Mouse (Mus musculus): ENCODE measurements around the gene Cpeb1. TPM values are rescaled to one million over a fixed set of nuclear protein-coding genes. Genes with fewer than 3 reads are reported as not detected.

Gene Cpeb1
- total RNA-seq, 2 experiments from 2014 or later = 8.7 to 13.2 TPM

DNA sequence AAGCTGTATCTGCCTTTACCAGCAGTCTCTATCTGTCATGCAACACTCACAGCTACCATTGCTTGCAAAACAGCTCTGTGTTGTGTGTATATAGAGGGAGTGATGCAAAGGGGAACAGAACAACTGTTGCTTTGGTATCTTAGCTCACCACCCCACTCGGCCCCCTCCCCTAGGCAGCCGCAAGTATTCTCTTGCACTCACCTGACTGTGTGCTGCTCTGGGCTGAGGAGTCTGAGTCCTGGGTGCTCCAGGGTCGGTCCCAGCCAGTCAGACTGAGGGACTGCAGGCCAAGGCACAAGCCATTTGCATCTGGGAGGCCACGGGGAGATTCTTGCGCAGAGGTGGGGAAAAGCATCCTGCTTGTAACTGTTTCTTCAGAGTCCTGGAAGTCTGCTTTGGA, 83.5 kb downstream of the Cpeb1 start:
- DNase-seq = no peak

DNA sequence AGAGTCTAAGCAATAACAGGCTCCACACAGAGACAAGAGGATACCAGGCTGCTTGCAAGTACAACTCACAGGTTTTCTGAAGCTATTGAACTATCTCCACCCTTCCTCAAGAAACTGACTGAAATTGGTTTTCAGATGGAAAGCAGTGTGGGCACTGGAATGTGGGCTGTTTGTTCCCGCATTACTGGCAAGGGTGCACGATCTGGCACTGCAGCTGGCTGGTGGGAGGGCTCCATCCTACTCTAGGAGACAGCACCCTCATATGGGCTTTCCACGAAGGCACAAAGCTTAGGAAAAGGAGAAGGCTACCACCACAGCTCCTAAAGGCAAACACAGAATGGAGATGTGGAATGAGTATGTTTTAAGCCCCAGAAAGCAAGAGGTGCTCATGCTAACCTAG, 85.5 kb downstream of the Cpeb1 start:
- DNase-seq = no peak

DNA sequence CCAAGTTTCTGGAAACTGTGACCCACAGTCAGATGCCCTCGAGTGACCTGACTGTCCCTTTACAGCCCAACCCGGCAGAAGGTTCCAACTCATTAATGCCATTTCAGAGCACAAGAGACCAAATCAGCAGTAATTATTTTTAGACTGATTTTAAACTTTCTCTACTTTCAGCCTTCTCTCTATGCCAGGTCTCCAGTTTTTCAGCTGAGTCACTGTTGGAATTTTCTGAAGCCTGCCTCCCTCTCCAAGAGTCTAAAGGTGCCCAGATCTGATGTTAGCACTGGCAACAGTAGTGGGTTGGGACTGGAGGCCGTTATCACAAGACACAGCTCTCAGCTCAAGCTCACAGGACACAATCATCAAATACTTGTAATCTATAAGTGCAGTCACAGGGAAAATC, 87.3 kb downstream of the Cpeb1 start:
- DNase-seq = no peak

DNA sequence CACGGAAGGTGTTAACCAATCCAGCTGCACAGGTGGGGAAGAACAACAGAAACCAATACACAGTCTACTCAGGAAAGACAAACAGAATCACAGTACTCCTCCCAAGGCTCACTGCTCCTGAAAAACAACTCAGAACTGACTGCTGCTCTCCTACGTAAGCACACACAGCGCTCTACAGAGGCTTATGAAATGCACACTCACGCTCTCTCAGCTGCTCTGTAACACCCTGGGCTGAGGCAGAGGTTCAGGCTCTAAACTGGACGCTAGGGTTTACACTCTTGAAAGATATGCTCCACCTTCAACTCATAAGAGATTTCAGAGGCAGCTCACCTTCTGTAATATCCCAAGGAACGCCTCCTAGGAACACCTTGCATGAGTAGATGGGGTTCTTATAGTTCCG, 98.3 kb downstream of the Cpeb1 start:
- DNase-seq = no peak

DNA sequence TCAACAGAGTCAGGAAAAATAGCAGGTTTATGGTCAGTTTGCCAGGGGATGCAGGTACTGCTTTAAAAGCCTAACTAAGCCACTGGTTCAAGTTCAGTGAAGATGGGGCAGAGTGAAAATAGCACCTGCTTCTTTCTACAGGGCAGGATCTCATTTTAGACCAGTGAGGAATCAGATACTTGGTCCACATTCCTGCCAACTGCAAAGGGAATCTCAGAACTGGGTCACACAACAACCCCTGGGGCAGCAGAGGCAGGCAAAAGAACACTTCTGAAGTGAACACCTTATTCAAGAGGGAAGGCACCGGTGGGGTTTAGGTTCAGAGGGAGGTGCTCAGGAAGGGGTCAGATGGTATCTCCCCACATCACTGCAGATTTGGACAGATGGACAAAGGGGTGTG, 98.9 kb downstream of the Cpeb1 start:
- no peak for DNase-seq

DNA sequence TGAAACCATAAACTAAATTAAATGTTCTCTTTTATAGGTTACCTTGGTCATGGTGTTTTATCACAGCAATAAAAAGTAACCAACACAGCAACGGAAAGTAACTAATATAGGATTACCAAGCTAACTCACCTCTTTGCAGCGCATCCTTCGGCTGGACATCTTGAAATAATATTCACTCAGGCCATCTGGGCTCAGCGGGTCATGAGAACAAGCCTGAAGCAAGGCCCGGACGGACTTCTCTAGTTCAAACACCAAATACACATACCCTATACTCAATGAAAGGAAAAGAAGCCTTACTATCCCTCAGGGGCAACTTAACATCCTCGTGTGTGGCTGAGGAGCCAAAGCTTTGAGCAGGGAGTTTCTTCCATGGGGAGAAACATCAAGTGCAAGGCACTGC, 99.5 kb downstream of the Cpeb1 start:
- no peak for DNase-seq

DNA sequence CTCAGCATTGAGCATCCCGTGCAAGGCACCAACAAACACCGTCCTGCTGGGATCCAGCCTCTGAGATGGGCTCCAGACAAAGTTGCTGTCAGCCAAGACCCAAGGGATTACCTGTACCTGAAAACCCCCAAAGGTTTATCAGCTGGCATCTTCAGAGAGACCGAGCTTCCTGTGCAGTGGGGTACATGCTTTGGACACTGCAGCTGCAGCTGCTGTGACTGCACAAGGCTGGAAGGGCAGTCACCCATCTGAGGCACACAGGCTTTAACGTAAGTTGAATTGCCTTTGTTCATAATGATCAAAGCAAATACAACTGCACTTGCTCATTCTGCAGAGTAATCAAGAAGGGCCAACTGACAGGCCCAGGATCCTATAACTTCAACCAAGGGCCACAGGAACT, 103.4 kb downstream of the Cpeb1 start:
- no peak for DNase-seq

DNA sequence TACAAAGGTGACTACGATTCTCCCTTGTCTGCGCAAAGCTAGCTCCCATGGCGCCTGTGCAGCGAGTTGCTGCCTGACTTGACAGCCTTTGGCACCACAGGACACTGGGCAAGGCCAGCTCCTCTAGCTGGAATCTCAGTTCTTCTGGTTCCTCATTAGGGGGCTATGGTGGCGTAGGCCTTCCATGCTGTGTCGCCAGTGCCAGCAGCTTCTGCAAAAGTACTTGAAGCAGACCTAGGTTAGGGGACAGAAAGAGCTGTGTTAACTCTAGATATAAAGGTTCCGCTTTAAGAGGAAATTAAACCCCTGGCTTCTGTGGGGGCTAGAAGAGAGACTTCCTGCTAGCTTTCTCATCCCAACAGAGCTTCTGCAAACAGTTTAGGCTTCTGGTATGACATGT, 107.1 kb downstream of the Cpeb1 start:
- DNase-seq = no peak

DNA sequence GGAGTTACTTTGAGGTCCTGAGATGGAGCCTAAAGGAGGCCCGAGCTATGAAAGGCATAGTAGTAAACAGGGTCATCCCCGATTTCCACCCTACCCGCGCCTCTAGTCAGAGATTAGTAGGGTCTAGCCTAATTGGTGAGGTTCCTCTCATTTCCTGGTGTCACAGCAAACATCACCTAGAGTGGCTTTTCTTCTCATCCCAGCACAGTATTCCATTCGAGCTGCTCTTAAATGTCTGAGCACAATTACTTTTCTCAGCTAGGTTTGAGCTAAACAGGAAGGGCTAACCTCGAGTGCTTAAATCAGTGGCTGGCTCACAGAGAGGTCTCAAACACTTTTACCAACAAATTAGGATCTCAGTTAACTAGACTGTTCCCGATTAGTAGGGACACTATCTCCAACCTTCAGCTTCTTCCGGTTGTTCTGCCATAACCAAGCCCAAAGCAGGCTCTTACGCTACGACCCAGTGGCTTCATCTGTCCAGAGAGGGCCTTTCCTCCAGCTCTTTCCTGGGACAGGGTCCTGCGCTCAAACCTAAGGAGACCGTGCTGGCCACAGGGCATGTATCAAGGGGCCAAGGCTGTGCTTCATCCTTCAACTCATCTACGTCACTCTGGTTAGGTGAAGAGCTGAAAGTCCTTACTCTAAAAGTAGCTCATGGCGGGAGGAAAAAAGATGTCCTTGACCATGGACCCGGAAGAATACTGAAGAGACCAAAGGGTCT, 109.7 kb downstream of the Cpeb1 start:
- no peak for DNase-seq

DNA sequence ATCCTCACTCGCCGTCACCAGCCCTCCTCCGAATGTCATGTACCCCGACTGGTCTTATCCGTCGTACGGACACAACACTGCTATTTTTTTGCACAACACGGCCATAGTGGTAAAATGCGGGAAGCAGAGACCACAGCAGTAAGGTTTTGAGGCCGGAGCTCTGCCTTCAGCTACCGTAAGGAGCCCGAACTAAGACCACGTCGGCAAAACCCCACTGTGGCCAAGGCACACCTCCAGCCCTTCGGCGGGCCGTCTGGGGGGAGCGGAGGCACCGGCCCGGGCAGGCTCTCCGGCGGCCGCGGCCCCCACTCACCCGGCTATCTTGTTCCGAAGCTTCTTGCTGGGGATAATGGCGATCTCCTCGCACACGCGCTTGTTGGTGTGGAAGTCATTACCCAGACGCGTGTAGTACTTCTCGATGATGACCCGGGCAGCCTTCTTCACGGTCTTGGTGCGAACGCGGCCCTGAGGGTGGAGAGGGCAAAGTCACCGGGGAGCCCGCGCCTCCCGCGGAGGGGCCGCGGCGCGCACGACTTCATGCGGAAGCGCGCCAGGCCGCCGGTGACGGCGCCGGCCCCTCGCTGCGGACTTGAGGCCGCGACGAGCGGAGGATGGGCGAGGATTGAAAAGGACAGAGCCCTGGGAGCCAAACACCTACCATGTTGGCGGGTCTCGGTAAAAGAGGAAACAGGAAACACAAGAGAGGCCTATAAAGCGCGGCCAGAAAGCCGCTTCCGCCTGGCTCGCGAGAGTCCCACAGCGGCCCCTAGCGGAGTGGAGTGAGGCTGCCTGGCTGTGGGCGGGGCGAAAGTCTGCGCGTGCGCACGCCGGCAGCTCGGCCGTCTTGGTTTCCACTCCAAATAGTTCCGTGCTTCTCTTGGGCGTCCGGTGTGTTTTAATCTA, 110.5 kb downstream of the Cpeb1 start, which contains the start of gene Rps17:
Rps17 (minus strand) TSS at position 711 of the 903 bp plus-strand sequence.
- peak; percentile 99 for DNase-seq

DNA sequence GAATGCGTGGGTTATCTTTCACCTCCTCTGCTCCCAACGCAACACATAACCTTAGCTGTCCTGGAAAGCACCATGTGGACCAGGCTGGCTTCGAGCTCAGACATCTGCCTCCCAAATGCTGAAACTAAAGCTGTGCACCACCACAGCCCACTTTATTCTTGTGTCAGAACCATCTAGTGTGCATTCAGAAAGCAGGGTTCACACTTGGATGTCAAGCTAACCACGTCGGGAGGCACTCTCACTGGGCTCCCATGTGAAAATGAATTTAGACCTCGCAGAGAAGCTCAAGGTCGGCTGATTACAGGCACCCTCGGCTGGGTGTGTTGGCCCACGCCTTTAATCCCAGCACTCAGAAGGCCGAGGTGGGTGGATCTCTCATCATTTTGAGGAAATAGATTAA, 111.4 kb downstream of the Cpeb1 start:
- peak; percentile 32 for DNase-seq

DNA sequence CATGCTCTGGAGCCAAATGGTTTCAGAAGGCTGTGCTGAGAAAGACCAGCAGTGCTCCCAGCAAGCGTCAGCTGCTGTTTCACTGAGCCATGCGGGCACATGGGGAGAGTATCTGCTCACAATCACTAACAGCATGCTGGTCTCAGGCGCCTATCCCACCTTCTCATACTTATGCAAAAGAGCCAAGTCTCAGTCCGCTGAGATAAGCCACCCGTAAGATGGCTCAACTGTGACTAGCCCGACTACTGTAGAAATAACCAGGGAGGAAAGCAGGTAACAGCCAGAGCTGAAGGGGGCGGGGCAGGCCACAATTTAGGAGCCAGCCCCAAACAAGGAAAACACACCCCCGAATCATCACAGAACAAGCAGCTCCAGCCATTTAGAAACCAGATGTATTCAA, 111.9 kb downstream of the Cpeb1 start:
- DNase-seq = peak; percentile 24

DNA sequence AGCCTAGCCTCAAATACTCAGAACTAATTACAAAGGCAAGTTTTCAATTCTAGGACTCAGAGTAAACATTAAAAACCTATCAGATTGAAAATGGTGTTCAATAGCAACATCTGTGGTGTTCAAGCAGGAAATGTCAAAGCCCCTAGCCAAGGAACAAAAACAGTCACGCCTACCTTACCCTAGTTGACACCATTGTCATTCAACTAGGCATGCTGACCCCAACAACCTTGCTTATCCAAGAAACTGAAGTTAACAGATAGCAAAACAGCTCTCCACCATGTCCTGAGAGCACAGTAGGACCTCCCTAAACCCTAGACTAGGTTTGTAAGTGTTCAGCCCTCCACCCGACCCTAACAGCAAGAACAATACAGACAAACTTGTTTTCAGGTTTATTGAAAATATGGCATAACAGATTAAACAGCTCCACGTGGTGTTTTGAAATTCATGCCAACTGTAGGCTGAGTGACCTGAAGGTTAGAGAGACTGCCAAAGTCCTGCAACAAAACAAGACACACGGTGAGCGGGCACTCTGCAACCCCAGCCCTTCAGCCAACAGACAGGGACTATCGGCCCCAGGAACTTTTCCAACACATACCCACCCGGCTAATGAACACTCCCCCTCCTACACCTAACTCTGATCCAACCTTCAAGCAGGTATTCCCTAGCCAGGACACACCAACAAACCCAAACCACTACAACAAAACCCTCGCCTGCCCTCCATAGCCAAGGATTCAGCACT, 112.7 kb downstream of the Cpeb1 start:
- peak; percentile 24 for DNase-seq

DNA sequence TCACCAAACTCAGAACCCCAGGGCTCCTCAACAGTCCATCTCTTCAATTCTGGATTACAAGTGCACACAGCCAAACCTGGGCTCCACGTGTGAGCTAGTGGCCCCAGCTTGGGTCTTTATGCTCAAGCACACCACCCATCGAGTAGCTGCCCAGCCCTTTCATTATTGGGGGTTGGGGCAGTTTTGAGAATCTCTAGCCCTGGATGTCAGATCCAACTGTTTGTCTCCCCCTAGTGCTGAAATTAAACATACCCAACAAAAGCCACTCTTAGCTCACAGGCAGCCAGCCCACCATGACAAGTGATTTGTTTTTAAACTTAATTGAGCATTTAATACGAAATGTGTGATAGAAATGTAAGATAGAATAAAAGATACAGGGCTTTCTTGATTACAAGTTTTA, 113.7 kb downstream of the Cpeb1 start:
- peak; percentile 32 for DNase-seq

DNA sequence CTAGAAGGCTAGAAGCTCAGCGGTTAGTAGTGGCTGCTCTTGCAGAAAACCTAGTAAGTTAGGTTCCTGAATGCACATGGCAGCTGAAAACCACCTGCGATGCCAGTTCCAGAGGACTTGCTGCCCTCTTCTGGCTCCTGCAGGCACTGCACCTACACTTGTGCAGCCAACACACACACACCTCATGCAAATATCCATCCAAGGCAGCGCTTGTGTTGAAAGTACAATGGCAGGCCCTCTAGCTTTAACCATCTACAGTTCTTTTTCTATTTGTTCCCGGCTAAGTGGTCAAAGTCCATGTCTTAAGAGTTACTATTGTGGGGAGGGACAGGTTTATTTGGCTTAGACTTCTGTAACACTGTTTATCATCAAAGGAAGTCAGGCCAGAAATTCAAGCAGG, 115.5 kb downstream of the Cpeb1 start:
- peak; percentile 67 for DNase-seq

DNA sequence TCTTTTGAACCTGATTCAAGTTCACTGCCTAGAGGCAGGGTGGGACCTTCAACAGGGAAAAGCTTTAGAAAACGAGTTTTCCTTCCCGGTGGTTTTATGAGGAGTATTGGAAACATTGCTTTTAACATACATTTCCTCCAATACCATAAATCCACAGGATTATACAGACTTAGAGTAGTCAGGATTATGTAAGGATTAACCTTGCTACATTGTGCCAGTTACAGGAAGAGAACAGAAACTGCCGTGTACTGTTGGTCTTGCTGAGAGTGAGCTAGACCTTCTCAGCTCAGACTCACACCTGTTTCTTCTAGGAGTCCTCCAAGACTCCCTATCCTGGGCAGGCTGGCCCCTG, 116.8 kb downstream of the Cpeb1 start:
- DNase-seq = no peak

DNA sequence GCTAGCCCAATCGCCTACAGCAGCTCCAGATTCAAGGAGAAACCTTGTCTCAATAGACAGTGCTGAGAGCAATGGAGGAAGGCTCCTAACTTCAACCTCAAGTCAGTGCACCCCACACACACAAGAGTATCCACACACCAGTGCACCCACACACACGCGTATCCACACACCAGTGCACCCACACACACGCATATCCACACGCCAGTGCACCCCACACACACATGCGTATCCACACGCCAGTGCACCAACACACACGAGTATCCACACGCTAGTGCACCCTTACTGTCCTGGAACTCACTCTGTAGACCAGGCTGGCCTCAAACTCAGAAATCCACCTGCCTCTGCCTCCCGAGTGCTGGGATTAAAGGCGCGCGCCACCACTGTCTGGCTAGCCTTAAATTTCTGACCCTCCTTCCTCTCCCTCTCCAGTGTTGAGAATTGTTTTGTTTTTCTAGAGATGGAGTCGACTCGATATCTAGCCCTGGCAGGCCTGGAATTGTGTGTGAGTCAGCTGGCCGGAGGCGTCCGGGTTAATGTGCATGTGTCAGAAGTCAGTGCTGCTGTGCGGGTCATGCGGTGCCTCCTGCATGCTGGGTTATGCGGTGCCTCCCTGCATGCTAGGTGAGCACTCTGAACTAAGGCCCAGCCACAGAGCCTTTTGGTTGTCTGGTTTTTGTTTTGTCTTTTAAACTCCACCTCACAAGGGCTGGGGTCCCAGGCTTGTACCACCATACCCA, 117.3 kb downstream of the Cpeb1 start:
- peak; percentile 35 for DNase-seq

DNA sequence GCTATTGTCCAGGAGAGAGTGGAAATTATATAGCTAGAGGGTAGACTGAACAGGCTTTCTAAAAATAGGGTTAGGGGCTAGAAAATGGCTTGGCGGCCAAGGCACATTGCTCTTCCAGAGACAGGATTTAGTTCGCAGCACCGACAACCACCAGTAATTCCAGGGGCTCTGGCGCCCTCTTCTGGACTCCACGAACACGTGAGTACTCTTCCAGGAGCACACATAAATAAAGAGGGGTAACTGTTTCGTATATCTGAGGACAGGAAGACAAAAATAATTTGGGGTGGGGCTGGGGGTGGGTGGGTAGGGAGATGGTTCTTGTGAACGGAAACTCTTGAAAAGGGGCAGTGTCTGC, 118.9 kb downstream of the Cpeb1 start:
- DNase-seq = peak; percentile 67

DNA sequence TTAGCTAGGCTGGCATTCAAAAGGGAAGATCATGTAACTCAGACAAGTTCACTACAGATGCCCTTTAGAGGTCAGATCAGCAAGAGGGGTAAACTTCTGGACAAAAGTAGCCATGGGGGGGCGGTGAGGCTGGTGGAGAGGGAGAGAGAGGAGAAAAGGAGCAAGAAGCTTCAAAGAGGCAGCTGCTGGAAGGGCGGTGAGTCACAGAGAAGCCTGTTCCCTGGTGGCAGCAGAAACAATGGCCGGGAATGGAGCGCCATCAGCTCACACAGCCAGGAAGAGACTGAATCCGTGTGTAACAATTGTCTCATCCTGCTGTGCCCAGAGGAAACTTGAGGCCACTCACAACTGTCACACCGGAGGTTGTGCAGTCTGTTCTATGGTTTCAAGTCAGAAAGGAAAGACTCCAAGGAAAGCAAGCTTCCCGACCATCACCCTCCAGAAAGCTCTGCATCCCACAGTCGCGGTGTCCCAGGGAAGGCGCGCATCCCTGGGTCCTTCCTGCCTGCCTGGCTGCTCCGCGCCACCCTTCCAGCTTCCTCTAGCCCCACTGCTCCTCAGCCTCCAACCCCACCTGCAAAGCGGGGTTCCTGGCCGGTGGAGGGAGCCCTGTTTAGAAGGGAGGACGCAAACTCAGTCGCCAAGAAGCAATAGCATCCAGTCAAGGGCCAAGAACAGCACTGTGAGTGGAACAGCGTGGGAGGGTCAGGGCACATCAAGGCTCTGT, 119.4 kb downstream of the Cpeb1 start:
- DNase-seq = peak; percentile 48

DNA sequence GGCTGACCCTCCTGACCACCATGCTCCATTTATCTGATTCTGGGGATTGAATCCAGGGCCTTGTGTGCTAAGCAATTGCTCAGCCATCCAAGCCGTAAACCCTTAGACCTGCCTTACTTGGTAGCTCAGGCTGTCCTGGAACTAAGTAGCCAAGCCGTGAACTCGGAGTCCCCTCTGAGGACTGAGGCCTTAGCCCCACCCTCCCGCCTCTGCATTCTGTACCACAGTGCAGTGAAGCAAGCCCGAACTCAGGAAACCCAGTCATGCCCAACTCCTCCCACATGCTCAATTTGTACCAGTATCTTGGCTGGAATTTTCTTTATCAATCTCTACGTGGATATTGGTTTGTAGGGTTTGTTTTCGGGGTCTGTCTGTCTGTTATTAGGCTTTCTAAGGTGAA, 123.4 kb downstream of the Cpeb1 start:
- no peak for DNase-seq

DNA sequence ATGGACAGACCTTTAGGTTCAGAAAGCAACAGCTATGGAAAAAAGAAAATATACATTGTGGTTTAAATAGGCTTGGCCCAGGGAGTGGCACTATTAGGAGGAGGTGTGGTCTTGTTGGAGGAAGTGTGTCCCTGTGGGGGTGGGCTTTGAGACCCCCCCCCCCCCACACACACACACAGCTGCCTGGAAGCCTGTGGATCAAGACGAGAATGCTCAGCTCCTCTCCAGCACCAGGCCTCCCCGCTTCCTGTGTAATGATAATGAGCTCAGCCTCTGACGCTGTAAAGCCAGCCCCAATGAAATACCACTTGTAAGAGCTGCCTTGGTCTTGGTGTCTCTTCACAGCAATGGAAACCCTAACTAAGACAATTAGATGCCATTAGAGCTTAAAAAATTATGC, 124.5 kb downstream of the Cpeb1 start:
- DNase-seq = no peak

DNA sequence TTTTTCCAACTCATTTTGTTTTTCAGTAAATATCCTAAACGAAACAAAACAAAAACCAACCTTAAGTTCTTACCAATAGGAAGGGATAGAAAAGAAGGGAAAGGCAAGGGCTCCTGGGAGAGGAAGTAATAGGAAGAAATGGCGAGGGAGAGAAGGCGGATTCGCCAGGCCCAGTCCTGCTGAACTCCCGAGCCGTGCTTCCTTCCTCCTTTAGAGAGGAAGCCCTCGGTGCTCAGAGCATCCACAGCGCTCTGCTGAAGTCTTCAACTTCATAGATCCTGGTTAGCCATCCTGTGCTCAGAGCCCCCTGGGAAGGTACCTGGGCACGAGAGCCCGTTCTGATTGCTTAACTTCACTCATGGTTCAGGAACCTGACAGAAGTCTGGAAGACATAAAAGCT, 127.6 kb downstream of the Cpeb1 start:
- no peak for DNase-seq
